ENCODE assay signal across 13 mouse cellular contexts in genomic region chr4:45500381-45500780, GRCm38 (mm10). TPM values are rescaled to one million over a fixed set of nuclear protein-coding genes. Genes with fewer than 3 reads are reported as not detected.
DNase-seq lines count a peak whose midpoint lies in the region; ATAC-seq lines count a peak whose summit lies in the region.
"Had no signal": no experiment of that assay in that cellular context is flagged by ENCODE, and none has a peak within 500 bp of the region (broad histone marks: within the 10 kb centered on the region; RNA-seq: fewer than 3 reads in every experiment).

No protein-coding gene starts in this region.

- no peak overlapping the region for H3K9ac ChIP-seq in liver, embryonic 13.5 days
- H3K9ac ChIP-seq in liver, embryonic 11.5 days (ENCODE audit: low read depth, low read length): no peak overlapping the region
- H3K9ac ChIP-seq in intestine, embryonic 15.5 days: no peak overlapping the region
- H3K9ac ChIP-seq in stomach, embryonic 15.5 days: no peak overlapping the region
- H3K9ac ChIP-seq in midbrain, embryonic 11.5 days (ENCODE audit: low read length): no peak overlapping the region
- H3K9ac ChIP-seq: heart, embryonic 15.5 days had no signal

- H3K4me3 ChIP-seq in heart, embryonic 10.5 days: no peak overlapping the region
- H3K4me3 ChIP-seq in liver, embryonic 13.5 days (replicated peaks): no peak overlapping the region
- no peak overlapping the region for H3K4me3 ChIP-seq in liver, embryonic 11.5 days (ENCODE audit: low read depth, low read length)
- H3K4me3 ChIP-seq in intestine, embryonic 15.5 days (replicated peaks): no peak overlapping the region
- no peak overlapping the region for H3K4me3 ChIP-seq in stomach, embryonic 15.5 days (replicated peaks)
- H3K4me3 ChIP-seq in midbrain, embryonic 11.5 days (ENCODE audit: low read depth, low read length): no peak overlapping the region
- H3K4me3 ChIP-seq: gastrocnemius, adult 2 months; heart, embryonic 15.5 days; megakaryocyte, embryonic 14.5 days had no signal

- H3K4me2 ChIP-seq in liver, embryonic 13.5 days: no peak overlapping the region
- no peak overlapping the region for H3K4me2 ChIP-seq in liver, embryonic 11.5 days
- no peak overlapping the region for H3K4me2 ChIP-seq in intestine, embryonic 15.5 days (replicated peaks)
- no peak overlapping the region for H3K4me2 ChIP-seq in stomach, embryonic 15.5 days
- H3K4me2 ChIP-seq in midbrain, embryonic 11.5 days: no peak overlapping the region
- H3K4me2 ChIP-seq: heart, embryonic 15.5 days had no signal

- no peaks in the 10 kb centered on the region for H3K27me3 ChIP-seq in heart, embryonic 10.5 days (ENCODE audit: insufficient read depth, poor library complexity, severe bottlenecking)
- no peaks in the 10 kb centered on the region for H3K27me3 ChIP-seq in liver, embryonic 13.5 days
- no peaks in the 10 kb centered on the region for H3K27me3 ChIP-seq in liver, embryonic 11.5 days (replicated peaks; ENCODE audit: control insufficient read depth, insufficient read depth, low read length)
- no peaks in the 10 kb centered on the region for H3K27me3 ChIP-seq in intestine, embryonic 15.5 days (replicated peaks)
- no peaks in the 10 kb centered on the region for H3K27me3 ChIP-seq in stomach, embryonic 15.5 days (replicated peaks)
- no peaks in the 10 kb centered on the region for H3K27me3 ChIP-seq in midbrain, embryonic 11.5 days (ENCODE audit: control insufficient read depth, insufficient read depth, low read length)
- H3K27me3 ChIP-seq: heart, embryonic 15.5 days; Patski had no signal

- DNase-seq in heart, embryonic 10.5 days (ENCODE audit: low spot score): no peak
- no peak for DNase-seq in heart, adult 9 months (ENCODE audit: low spot score in 2 of 2)
- no peak for DNase-seq in liver, embryonic 13.5 days
- no peak for DNase-seq in liver, embryonic 11.5 days (ENCODE audit: low spot score)
- no peak for DNase-seq in ovary, adult 18-20 months (ENCODE audit: low spot score)
- no peak for DNase-seq in midbrain, embryonic 11.5 days (ENCODE audit: low spot score, missing footprints)
- DNase-seq: adrenal gland, adult 2 months; gastrocnemius, adult 2 months had no signal

- ATAC-seq in liver, embryonic 13.5 days (ENCODE audit: low read depth): peak; percentile 33; the same call in 1 of the 2 replicates
- ATAC-seq in liver, embryonic 11.5 days (replicated peaks; ENCODE audit: low FRiP score): no peak
- ATAC-seq in intestine, embryonic 15.5 days: peak; percentile 38
- ATAC-seq in stomach, embryonic 15.5 days (ENCODE audit: insufficient read depth, low FRiP score, low read depth): no peak
- ATAC-seq in midbrain, embryonic 11.5 days (ENCODE audit: low FRiP score): no peak
- ATAC-seq: Patski had no signal

- H3K27ac ChIP-seq in heart, embryonic 10.5 days: peak overlapping the region; percentile 37
- 0 out of 2 replicates have a peak overlapping the region, but pooled peaks have one; percentile 34 for H3K27ac ChIP-seq in liver, embryonic 13.5 days
- no peak overlapping the region for H3K27ac ChIP-seq in liver, embryonic 11.5 days (ENCODE audit: low read depth, low read length)
- H3K27ac ChIP-seq in intestine, embryonic 15.5 days: peak overlapping the region; percentile 32; the same call in 1 of the 2 replicates
- peak overlapping the region; percentile 33; the same call in 1 of the 2 replicates for H3K27ac ChIP-seq in stomach, embryonic 15.5 days
- no peak overlapping the region for H3K27ac ChIP-seq in midbrain, embryonic 11.5 days (ENCODE audit: low read depth, low read length)
- H3K27ac ChIP-seq: gastrocnemius, adult 2 months; heart, embryonic 15.5 days had no signal

- H3K4me1 ChIP-seq in heart, embryonic 10.5 days: peaks cover 98% of the 10 kb centered on the region
- H3K4me1 ChIP-seq in liver, embryonic 13.5 days (replicated peaks): peaks cover 86% of the 10 kb centered on the region
- H3K4me1 ChIP-seq in liver, embryonic 11.5 days (replicated peaks; ENCODE audit: control insufficient read depth, insufficient read depth, low read length): peaks cover 23% of the 10 kb centered on the region
- H3K4me1 ChIP-seq in intestine, embryonic 15.5 days (replicated peaks): peaks cover 73% of the 10 kb centered on the region
- H3K4me1 ChIP-seq in stomach, embryonic 15.5 days: peaks cover 54% of the 10 kb centered on the region
- peaks cover 13% of the 10 kb centered on the region for H3K4me1 ChIP-seq in midbrain, embryonic 11.5 days (ENCODE audit: control insufficient read depth, insufficient read depth, low read length)

- H3K9me3 ChIP-seq in heart, embryonic 10.5 days: no peaks in the 10 kb centered on the region
- no peaks in the 10 kb centered on the region for H3K9me3 ChIP-seq in liver, embryonic 13.5 days (replicated peaks)
- H3K9me3 ChIP-seq in liver, embryonic 11.5 days (ENCODE audit: control insufficient read depth, low read length): no peaks in the 10 kb centered on the region
- H3K9me3 ChIP-seq in intestine, embryonic 15.5 days: no peaks in the 10 kb centered on the region
- H3K9me3 ChIP-seq in stomach, embryonic 15.5 days: no peaks in the 10 kb centered on the region
- H3K9me3 ChIP-seq in midbrain, embryonic 11.5 days (ENCODE audit: control insufficient read depth, low read length): no peaks in the 10 kb centered on the region
- H3K9me3 ChIP-seq: heart, embryonic 15.5 days; megakaryocyte, embryonic 14.5 days had no signal

- 62% methylated on average over 8 of the region's 8 CpGs for WGBS in heart, embryonic 10.5 days
- 67% methylated on average over 8 of the region's 8 CpGs for WGBS in liver, embryonic 13.5 days (ENCODE audit: insufficient replicate concordance)
- WGBS in liver, embryonic 11.5 days: 69% methylated on average over 8 of the region's 8 CpGs
- WGBS in intestine, embryonic 15.5 days: 62% methylated on average over 8 of the region's 8 CpGs
- 62% methylated on average over 8 of the region's 8 CpGs for WGBS in stomach, embryonic 15.5 days
- WGBS in midbrain, embryonic 11.5 days: 81% methylated on average over 8 of the region's 8 CpGs

- 0 out of 2 replicates have a peak, but pooled peaks cover 2% of the 10 kb centered on the region for H3K36me3 ChIP-seq in heart, embryonic 10.5 days
- no peaks in the 10 kb centered on the region for H3K36me3 ChIP-seq in liver, embryonic 13.5 days
- no peaks in the 10 kb centered on the region for H3K36me3 ChIP-seq in liver, embryonic 11.5 days (ENCODE audit: control insufficient read depth, insufficient read depth, low read length)
- no peaks in the 10 kb centered on the region for H3K36me3 ChIP-seq in intestine, embryonic 15.5 days
- H3K36me3 ChIP-seq in stomach, embryonic 15.5 days: no peaks in the 10 kb centered on the region
- H3K36me3 ChIP-seq in midbrain, embryonic 11.5 days (ENCODE audit: control insufficient read depth, insufficient read depth, low read length): no peaks in the 10 kb centered on the region
- H3K36me3 ChIP-seq: heart, embryonic 15.5 days had no signal

RNA-seq across cellular contexts. Expression of gene Shb, which starts 31.9 kb away (rescaled TPM):
- polyA plus RNA-seq in heart, embryonic 10.5 days (2016; fragmentation: Nextera tagmentation; extraction: Ambion mirVana): 8.2 and 8.3 TPM in 2 replicates
- 2.3 and 3.0 TPM in 2 replicates for polyA plus RNA-seq in liver, embryonic 13.5 days (2015; fragmentation: Nextera tagmentation; extraction: Ambion mirVana)
- 6.1 and 6.2 TPM in 2 replicates for polyA plus RNA-seq in liver, embryonic 11.5 days (2014; fragmentation: Nextera tagmentation; extraction: Ambion mirVana)
- polyA plus RNA-seq in intestine, embryonic 15.5 days (2015; fragmentation: Nextera tagmentation; extraction: Ambion mirVana): 4.0 and 4.8 TPM in 2 replicates
- 5.4 and 5.8 TPM in 2 replicates for polyA plus RNA-seq in stomach, embryonic 15.5 days (2015; fragmentation: Nextera tagmentation; extraction: Ambion mirVana)
- polyA plus RNA-seq in midbrain, embryonic 11.5 days (2014; fragmentation: Nextera tagmentation; extraction: Ambion mirVana): 2.7 and 2.8 TPM in 2 replicates

Comparison
In these comparisons a context has a peak if more than half of its experiments do, and no peak if none do; other contexts are left out.
1. H3K27ac ChIP-seq: peak in heart, embryonic 10.5 days (single experiment), liver, embryonic 13.5 days (single experiment), intestine, embryonic 15.5 days (single experiment) and stomach, embryonic 15.5 days (single experiment); none in liver, embryonic 11.5 days (single experiment) and midbrain, embryonic 11.5 days (single experiment).
2. ATAC-seq: peak in liver, embryonic 13.5 days (single experiment) and intestine, embryonic 15.5 days (single experiment); none in liver, embryonic 11.5 days (single experiment), stomach, embryonic 15.5 days (single experiment) and midbrain, embryonic 11.5 days (single experiment).